Mouse (Mus musculus): ENCODE measurements at regions not wholly inside any gene's neighbourhood (a gene's known extent, or its start where the extent isn't known, plus 50 kb on each side); places are given as distances from the start of the nearest gene placed in this dataset.
A peak's percentile ranks its signal among the peaks of the same experiment; 100 is the strongest.
"Not testable (repeated sequence)": the region's sequence is repeated elsewhere in the genome, so short reads cannot be mapped to it uniquely, and the experiment has no call there.

DNA sequence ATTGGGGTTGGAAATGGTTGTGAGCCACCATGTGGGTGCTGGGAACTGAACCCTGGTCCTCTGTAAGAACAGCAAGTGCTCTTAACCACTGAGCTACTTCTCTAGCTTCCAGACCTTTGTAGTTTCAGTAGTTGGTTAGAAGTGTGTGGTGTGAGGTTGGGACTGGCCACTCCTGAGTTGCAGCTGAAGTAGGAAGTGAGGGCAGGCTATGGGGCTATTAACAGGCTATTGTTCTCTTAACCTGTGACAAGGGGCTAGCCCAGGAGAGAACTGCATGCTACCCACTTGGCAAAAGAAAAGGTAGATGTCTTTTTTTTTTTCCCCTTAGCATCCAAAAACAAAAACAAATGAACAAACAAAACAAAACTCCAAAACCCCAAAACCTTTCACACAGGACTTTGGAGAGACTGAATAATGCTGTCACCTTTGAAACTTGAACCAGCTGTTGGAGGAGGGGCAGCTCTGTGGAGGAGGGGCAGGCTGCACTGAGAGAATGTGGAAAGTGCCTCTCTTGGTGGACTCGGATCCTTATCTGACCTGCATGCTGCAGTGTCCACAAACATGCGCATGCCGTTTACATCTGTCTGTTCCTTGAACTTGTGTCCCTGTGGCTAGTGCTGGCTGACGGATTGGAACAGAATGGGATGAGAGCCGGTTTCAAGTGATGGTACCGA is 149.3 kb upstream of the Unc93a2 start:
- no peak for DNase-seq

DNA sequence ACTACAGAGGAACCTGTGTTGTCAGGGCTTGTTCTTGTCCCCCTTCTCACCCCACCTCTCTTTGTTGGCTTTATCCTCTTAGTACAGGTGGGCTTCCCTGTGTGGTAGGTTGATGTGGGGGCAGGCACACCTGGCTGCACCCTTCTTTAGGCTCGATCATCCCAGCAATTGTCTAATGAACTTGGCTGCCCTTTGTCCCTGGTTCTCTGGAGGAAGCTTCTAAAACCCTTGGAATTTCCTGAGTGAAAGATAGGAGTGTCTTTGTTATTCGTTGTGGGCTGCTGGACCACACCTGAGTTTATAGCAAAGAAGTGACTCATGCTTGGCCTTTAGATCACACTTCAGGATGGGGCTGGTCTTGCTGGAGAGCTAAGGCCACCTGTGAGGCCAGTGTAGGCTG is 148.3 kb upstream of the Unc93a2 start:
- DNase-seq, result no peak

- no peak for DNase-seq
Measured at GRCm38 (mm10) chr17:7532618-7533017, 147.4 kb upstream of the Unc93a2 start.

- no peak for DNase-seq
Measured at GRCm38 (mm10) chr17:7529304-7529703, 144.0 kb upstream of the Unc93a2 start.

DNA sequence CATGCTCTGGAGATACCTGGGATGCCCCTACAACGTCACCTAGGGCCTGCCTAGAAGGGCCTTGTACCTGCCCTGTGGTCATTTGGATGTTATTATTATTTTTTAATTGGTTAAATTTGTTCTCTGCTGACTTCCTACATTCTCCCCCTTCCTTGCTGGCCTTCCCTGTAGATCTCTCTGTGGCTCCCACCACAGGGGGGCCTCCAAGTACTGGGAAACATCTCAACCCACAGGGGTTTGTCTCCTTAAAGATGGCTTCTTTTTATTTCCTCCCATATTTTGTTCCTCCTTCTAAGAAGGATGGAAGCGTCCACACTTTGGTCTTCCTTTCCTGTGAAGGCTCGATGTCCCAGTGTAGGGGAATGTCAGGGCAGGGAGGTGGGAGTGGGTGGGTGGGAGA is 142.4 kb upstream of the Unc93a2 start:
- DNase-seq, result peak; percentile 67

- DNase-seq, result not testable (repeated sequence)
Measured at GRCm38 (mm10) chr17:7524497-7524896, 139.2 kb upstream of the Unc93a2 start.

- DNase-seq, result no peak
Measured at GRCm38 (mm10) chr17:7521127-7521526, 135.9 kb upstream of the Unc93a2 start.
